Mouse (Mus musculus) C2C12 (cell line): Measurements from ENCODE around the gene Gtf2h1.

Experiments
- CEBPB ChIP-seq: IDR thresholded peaks from one replicate; pipeline ENCODE4 v1.6.1; 2011; ENCODE audit warnings: low read depth, mild to moderate bottlenecking, control low read depth, moderate library complexity
- CTCF ChIP-seq: IDR thresholded peaks from one replicate; pipeline ENCODE4 v1.5.1; 2011; ENCODE audit not compliant: control insufficient read depth, insufficient read depth, insufficient read length
- MAX ChIP-seq: IDR thresholded peaks from one replicate; pipeline ENCODE4 v1.6.1; 2011; ENCODE audit warnings: mild to moderate bottlenecking, control low read depth
- MYOG ChIP-seq: IDR thresholded peaks from one replicate; pipeline ENCODE4 v1.6.1; 2011; ENCODE audit not compliant: control insufficient read depth, insufficient read length; ENCODE audit errors: extremely low read depth
- USF1 ChIP-seq: IDR thresholded peaks from one replicate; pipeline ENCODE4 v1.6.1; 2011; ENCODE audit warnings: low read depth, mild to moderate bottlenecking, control low read depth, moderate library complexity

DNA sequence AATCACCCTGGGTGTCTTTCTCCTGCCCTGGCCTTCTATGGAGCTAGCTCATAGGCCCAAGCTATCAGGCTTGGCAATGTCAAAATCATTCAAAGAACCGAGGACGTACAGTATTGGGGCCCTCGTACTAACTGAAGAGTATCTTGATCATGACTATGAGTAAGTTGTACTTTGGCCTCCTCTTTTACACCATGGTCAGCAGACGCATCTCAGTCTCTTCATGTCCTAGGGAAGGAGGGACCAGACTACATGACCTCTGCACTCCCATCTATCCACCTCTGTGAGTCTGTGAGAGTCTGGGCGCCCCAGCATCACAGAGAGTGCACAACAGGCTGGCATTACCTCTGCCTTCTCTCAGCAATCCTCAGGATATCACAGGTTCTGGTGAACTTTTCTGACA is 33.3 kb upstream of the Gtf2h1 start:
- no peak for TF ChIP-seq CTCF
- TF ChIP-seq MYOG, result no peak
- TF ChIP-seq CEBPB, result no peak
- no peak for TF ChIP-seq USF1
- TF ChIP-seq MAX, result no peak
